Mouse (Mus musculus): ENCODE measurements around the gene Lmtk3.

DNA sequence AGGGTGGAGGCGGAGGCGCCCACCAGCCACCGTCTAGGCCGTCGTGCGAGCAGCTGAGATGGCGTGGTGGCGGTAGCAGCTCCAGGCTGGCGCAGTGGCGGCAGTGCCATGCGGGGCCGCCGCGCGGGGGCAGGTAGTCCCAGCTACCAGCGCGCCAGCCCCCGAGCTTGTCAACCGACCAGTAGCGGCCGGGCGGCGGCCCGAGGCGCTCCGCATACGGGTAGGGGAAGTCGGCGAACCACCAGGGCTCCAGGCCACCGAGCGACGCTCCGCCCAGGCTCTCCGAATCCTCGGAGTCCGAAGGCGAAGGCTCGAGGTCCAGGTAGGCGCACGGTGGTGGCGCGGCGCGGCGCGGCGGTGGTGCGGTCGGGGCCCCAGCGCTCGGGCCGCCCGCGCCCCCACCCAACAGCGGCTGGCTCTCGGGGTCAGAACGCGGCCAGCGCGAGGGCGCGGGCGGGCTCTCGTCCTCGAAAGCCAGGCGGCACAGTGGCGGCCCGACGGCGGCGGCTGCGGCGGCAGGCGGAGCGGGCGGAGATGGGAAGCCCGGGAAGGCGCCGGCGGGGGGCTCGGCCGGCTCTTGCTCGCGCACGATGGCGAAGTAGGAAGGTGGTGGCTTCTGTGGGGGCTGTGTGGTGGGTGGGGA is 49.7 kb downstream of the Lmtk3 start:
- no peak for TF ChIP-seq CTCF (IDR thresholded peaks at IDR 0.05; ENCODE audit: low read depth)
- TF ChIP-seq EP300 (IDR thresholded peaks at IDR 0.05; ENCODE audit: low read depth): no peak
